Mouse (Mus musculus): Measurements from ENCODE around the gene Actc1. TPM values are rescaled to one million over a fixed set of nuclear protein-coding genes. Genes with fewer than 3 reads are reported as not detected.

Gene Actc1
- polyA plus RNA-seq, 1 experiment from 2014 or later, result 116 TPM

DNA sequence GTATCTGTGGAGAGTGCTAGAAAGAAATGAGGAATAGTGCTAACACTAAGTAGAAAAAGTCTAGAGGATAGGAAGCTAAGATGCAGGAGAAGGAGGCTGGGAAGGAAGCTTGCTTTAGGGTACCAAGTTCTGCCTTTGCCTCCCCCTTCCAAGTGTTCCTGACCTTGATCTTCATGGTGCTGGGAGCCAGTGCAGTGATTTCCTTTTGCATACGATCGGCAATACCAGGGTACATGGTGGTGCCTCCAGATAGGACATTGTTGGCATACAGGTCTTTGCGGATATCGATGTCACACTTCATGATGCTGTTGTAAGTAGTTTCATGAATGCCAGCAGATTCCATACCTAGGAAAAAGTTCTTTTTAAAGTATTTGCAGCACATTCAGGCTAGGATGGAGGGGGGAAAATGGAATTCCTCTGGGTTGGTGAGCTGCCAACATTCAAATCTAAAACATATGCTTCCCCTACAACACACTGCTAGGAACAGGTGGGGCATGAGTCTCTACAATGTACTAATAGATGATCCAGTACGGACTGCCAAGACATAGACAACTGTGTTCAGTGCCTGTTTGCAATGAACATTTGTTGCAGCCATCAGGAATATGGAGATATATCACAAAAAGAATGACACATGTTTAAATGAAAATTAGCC, 5.3 kb downstream of the Actc1 start:
- no peaks in the 10 kb centered on the region for H3K27me3 ChIP-seq (ENCODE audit: control insufficient read depth, insufficient read depth, low read length)
- no peak overlapping the region for H3K4me3 ChIP-seq (ENCODE audit: low read depth, low read length)
- H3K9ac ChIP-seq (replicated peaks; ENCODE audit: low read length), result no peak overlapping the region
- WGBS, result 83% methylated on average over 5 of the region's 5 CpGs
- H3K4me2 ChIP-seq (ENCODE audit: low read depth, low read length), result no peak overlapping the region
- no peak for DNase-seq (ENCODE audit: low spot score)
- ATAC-seq (replicated peaks; ENCODE audit: insufficient number of reproducible peaks, low FRiP score, low TSS enrichment, low read depth), result no peak
- no peaks in the 10 kb centered on the region for H3K9me3 ChIP-seq (replicated peaks; ENCODE audit: control insufficient read depth, low read length)
- H3K4me1 ChIP-seq (ENCODE audit: control insufficient read depth, insufficient read depth, low read length), result no peaks in the 10 kb centered on the region
- H3K27ac ChIP-seq (replicated peaks; ENCODE audit: low read depth, low read length), result no peak overlapping the region
- H3K36me3 ChIP-seq (replicated peaks; ENCODE audit: control insufficient read depth, insufficient read depth, low read depth, low read length), result no peaks in the 10 kb centered on the region

DNA sequence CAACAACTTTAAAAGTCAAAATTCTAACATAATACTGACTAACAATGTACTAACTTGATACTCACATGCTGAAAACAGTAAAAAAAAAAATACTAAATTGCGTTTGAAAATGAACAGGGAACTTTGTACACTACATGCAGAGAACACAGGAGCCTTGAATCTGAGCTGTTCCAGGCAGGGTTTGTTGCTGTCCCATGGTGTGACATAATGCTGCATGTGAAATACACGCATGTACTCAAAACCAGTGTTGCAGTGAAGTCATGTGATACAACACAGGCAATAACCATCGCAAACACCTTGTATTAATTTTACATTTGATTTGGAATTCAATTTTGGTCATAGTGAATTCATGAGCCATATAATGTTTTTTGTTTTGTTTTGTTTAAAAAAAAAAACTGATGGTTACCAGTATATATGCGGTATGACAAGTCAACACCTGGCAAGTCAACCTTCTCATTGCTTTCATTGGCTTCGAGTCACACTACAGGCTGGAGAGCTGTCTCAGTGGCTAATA, 7.1 kb downstream of the Actc1 start:
- Histone ChIP-seq H3K27me3 (ENCODE audit: control insufficient read depth, insufficient read depth, low read length) (no peaks in the 10 kb centered on the region), H3K4me2 (ENCODE audit: low read depth, low read length) (no peak overlapping the region), H3K4me3 (ENCODE audit: low read depth, low read length) (no peak overlapping the region), H3K27ac (replicated peaks; ENCODE audit: low read depth, low read length) (no peak overlapping the region), H3K9ac (replicated peaks; ENCODE audit: low read length) (no peak overlapping the region), H3K9me3 (replicated peaks; ENCODE audit: control insufficient read depth, low read length) (no peaks in the 10 kb centered on the region), H3K4me1 (ENCODE audit: control insufficient read depth, insufficient read depth, low read length) (no peaks in the 10 kb centered on the region), H3K36me3 (replicated peaks; ENCODE audit: control insufficient read depth, insufficient read depth, low read depth, low read length) (no peaks in the 10 kb centered on the region)
- no peak for DNase-seq (ENCODE audit: low spot score)
- ATAC-seq (replicated peaks; ENCODE audit: insufficient number of reproducible peaks, low FRiP score, low TSS enrichment, low read depth), result no peak
- WGBS, result 91% methylated on average over 5 of the region's 5 CpGs

DNA sequence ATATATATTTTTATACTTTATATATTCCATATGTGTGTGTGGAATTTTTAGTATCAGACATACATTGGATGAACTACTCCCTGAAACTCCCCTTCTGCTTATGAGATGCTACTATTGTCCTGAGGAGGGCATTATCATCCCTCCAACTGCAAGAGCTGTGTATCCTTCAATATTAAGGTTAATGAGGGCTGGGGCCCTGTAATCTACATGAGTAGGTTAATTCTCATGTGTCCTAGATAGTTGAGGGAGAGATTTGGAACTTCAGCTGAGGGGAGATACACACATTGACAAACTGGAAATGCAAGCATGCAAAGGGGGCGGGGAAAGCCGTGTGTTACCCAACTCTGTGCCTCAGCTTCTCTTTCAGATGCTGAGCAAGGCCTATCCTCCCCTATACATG, 15.4 kb downstream of the Actc1 start:
- no peak for DNase-seq (ENCODE audit: low spot score)
- 69% methylated on average over 2 of the region's 2 CpGs for WGBS
- H3K4me2 ChIP-seq (ENCODE audit: low read depth, low read length), result no peak overlapping the region
- H3K9ac ChIP-seq (replicated peaks; ENCODE audit: low read length), result no peak overlapping the region
- H3K4me3 ChIP-seq (ENCODE audit: low read depth, low read length), result no peak overlapping the region
- H3K27me3 ChIP-seq (ENCODE audit: control insufficient read depth, insufficient read depth, low read length), result no peaks in the 10 kb centered on the region
- ATAC-seq (replicated peaks; ENCODE audit: insufficient number of reproducible peaks, low FRiP score, low TSS enrichment, low read depth), result no peak
- no peaks in the 10 kb centered on the region for H3K9me3 ChIP-seq (replicated peaks; ENCODE audit: control insufficient read depth, low read length)
- no peak overlapping the region for H3K27ac ChIP-seq (replicated peaks; ENCODE audit: low read depth, low read length)
- H3K4me1 ChIP-seq (ENCODE audit: control insufficient read depth, insufficient read depth, low read length), result no peaks in the 10 kb centered on the region
- no peaks in the 10 kb centered on the region for H3K36me3 ChIP-seq (replicated peaks; ENCODE audit: control insufficient read depth, insufficient read depth, low read depth, low read length)

DNA sequence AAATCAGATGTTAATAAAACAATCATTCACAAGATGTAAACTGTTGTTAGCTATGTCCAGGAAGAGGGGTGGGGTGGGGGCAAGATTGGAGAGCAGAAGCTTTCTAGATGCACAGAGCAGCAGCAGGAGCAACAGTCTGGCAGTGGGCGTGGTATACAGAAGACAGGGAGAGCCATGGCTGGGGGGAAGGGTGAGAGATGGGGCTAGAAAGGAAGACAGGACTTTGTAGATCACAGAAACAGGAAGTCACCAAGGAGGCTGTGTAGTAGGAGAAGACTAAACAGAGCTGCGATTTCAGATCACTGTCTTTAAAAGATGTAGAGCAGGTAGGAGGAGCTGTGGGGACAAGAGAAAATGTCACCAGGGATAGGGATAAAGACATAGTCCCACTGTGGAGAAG, 21.1 kb downstream of the Actc1 start:
- WGBS, result 50% methylated on average over 2 of the region's 2 CpGs
- no peak overlapping the region for H3K4me2 ChIP-seq (ENCODE audit: low read depth, low read length)
- H3K27ac ChIP-seq (replicated peaks; ENCODE audit: low read depth, low read length), result no peak overlapping the region
- no peaks in the 10 kb centered on the region for H3K4me1 ChIP-seq (ENCODE audit: control insufficient read depth, insufficient read depth, low read length)
- H3K36me3 ChIP-seq (replicated peaks; ENCODE audit: control insufficient read depth, insufficient read depth, low read depth, low read length), result no peaks in the 10 kb centered on the region
- H3K27me3 ChIP-seq (ENCODE audit: control insufficient read depth, insufficient read depth, low read length), result no peaks in the 10 kb centered on the region
- H3K4me3 ChIP-seq (ENCODE audit: low read depth, low read length), result no peak overlapping the region
- no peak for DNase-seq (ENCODE audit: low spot score)
- no peak overlapping the region for H3K9ac ChIP-seq (replicated peaks; ENCODE audit: low read length)
- H3K9me3 ChIP-seq (replicated peaks; ENCODE audit: control insufficient read depth, low read length), result no peaks in the 10 kb centered on the region
- no peak for ATAC-seq (replicated peaks; ENCODE audit: insufficient number of reproducible peaks, low FRiP score, low TSS enrichment, low read depth)

DNA sequence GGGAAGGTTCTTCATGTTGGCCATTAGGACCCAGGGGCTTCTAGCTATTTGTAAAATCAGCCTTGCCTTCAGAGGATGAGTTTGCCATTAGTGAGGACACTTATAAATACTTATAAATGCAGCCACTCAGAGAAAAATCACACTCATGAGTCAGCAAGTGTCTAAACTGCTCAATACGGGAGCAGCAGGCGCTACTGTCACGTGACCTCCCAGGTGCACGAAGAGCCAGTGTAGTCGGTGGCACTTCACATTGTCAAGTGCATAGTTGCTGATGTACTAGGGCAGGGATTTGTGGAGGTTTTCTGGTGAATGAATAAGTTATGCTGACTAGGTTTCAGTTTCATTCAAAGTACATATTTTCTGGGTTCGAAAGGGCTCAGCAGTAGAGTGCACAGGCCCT, 30.0 kb downstream of the Actc1 start:
- Histone ChIP-seq H3K27me3 (ENCODE audit: control insufficient read depth, insufficient read depth, low read length) (no peaks in the 10 kb centered on the region), H3K4me3 (ENCODE audit: low read depth, low read length) (no peak overlapping the region), H3K4me1 (ENCODE audit: control insufficient read depth, insufficient read depth, low read length) (no peaks in the 10 kb centered on the region), H3K4me2 (ENCODE audit: low read depth, low read length) (no peak overlapping the region), H3K27ac (replicated peaks; ENCODE audit: low read depth, low read length) (no peak overlapping the region), H3K9me3 (replicated peaks; ENCODE audit: control insufficient read depth, low read length) (no peaks in the 10 kb centered on the region), H3K9ac (replicated peaks; ENCODE audit: low read length) (no peak overlapping the region), H3K36me3 (replicated peaks; ENCODE audit: control insufficient read depth, insufficient read depth, low read depth, low read length) (no peaks in the 10 kb centered on the region)
- ATAC-seq (replicated peaks; ENCODE audit: insufficient number of reproducible peaks, low FRiP score, low TSS enrichment, low read depth) (no peak), DNase-seq (ENCODE audit: low spot score) (no peak)
- 90% methylated on average over 6 of the region's 6 CpGs for WGBS

DNA sequence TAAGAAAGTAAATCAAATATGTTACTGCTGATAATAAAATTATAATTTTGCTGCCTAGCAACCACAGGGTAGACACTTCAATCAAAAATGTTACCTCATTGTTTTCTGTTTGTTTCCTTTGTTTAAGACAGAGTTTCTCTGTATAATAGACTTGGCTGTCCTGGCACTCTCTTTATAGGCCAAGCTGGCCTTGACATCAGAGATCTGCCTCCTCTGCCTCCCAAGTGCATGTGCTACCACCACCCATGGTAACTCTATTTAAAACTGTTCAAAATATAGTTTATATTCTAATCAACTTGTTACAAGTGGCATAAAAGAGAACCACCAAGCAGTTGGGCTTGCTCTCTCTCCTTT, 33.2 kb downstream of the Actc1 start:
- no peak overlapping the region for H3K27ac ChIP-seq (replicated peaks; ENCODE audit: low read depth, low read length)
- no peak for DNase-seq (ENCODE audit: low spot score)
- ATAC-seq (replicated peaks; ENCODE audit: insufficient number of reproducible peaks, low FRiP score, low TSS enrichment, low read depth), result no peak
- no peak overlapping the region for H3K9ac ChIP-seq (replicated peaks; ENCODE audit: low read length)
- H3K9me3 ChIP-seq (replicated peaks; ENCODE audit: control insufficient read depth, low read length), result no peaks in the 10 kb centered on the region
- H3K4me2 ChIP-seq (ENCODE audit: low read depth, low read length), result no peak overlapping the region
- no peaks in the 10 kb centered on the region for H3K4me1 ChIP-seq (ENCODE audit: control insufficient read depth, insufficient read depth, low read length)
- H3K36me3 ChIP-seq (replicated peaks; ENCODE audit: control insufficient read depth, insufficient read depth, low read depth, low read length), result no peaks in the 10 kb centered on the region
- H3K4me3 ChIP-seq (ENCODE audit: low read depth, low read length), result no peak overlapping the region
- H3K27me3 ChIP-seq (ENCODE audit: control insufficient read depth, insufficient read depth, low read length), result no peaks in the 10 kb centered on the region

DNA sequence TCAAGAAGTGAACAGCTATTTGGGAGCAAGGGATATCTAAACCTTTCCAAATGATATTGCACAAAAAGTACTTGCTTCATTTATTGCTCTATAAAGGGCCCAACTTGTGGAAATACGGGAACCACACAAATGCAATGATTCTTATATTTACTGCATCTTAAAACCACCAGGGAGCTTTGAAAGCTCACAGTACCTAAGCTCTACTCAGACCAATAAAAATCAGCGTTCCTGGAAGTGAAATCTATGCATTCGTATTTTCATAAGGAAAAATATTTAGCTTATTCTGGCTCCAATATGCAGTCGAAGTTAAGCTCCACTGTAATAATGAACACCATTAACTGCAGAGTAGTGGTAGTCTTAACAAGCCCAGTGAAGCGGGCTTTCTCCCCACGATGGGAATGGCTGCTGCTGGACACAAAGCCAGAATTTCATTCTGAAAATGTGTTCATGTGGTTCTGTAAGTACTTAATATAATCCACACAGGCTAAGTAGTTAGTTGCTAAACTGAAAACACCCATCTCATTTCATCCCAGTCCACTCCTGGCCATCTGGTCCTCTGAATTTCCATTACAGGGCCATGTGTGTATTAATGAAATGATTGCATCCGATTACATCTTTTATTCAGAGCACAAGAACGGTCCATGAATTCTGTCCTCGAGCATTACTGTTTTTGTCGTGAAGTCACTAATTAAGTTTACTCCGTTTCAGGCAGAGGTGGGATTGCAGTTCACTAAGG, 33.7 kb downstream of the Actc1 start:
- H3K36me3 ChIP-seq (replicated peaks; ENCODE audit: control insufficient read depth, insufficient read depth, low read depth, low read length), result no peaks in the 10 kb centered on the region
- H3K27ac ChIP-seq (replicated peaks; ENCODE audit: low read depth, low read length), result no peak overlapping the region
- no peak for DNase-seq (ENCODE audit: low spot score)
- H3K4me2 ChIP-seq (ENCODE audit: low read depth, low read length), result no peak overlapping the region
- H3K9ac ChIP-seq (replicated peaks; ENCODE audit: low read length), result no peak overlapping the region
- peaks cover 4% of the 10 kb centered on the region for H3K27me3 ChIP-seq (ENCODE audit: control insufficient read depth, insufficient read depth, low read length)
- no peaks in the 10 kb centered on the region for H3K4me1 ChIP-seq (ENCODE audit: control insufficient read depth, insufficient read depth, low read length)
- WGBS, result 80% methylated on average over 11 of the region's 11 CpGs
- H3K4me3 ChIP-seq (ENCODE audit: low read depth, low read length), result no peak overlapping the region
- H3K9me3 ChIP-seq (replicated peaks; ENCODE audit: control insufficient read depth, low read length), result no peaks in the 10 kb centered on the region
- ATAC-seq (replicated peaks; ENCODE audit: insufficient number of reproducible peaks, low FRiP score, low TSS enrichment, low read depth), result no peak

DNA sequence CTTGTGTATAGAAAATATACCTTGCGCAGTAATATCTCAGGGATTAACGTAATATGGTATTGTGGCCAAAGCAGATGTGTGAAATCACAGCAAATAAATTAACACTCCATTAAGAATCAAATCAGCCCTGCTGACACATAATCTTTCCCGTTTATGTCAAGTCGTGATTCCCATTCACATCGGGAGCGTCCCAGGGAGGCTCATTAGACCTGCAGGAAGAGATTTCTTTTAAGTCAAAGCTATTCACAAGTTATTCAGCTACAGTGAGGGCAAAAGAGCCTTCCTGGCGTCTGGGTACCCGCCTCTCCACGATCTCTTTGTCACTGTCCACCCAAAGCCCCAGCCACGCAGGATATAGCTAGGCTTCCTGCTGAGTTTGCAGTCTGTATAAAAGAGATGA, 35.2 kb downstream of the Actc1 start:
- no peaks in the 10 kb centered on the region for H3K36me3 ChIP-seq (replicated peaks; ENCODE audit: control insufficient read depth, insufficient read depth, low read depth, low read length)
- no peaks in the 10 kb centered on the region for H3K9me3 ChIP-seq (replicated peaks; ENCODE audit: control insufficient read depth, low read length)
- no peak overlapping the region for H3K9ac ChIP-seq (replicated peaks; ENCODE audit: low read length)
- DNase-seq (ENCODE audit: low spot score) (no peak), ATAC-seq (replicated peaks; ENCODE audit: insufficient number of reproducible peaks, low FRiP score, low TSS enrichment, low read depth) (no peak)
- no peak overlapping the region for H3K27ac ChIP-seq (replicated peaks; ENCODE audit: low read depth, low read length)
- peaks cover 6% of the 10 kb centered on the region; the same call in 1 of the 2 replicates for H3K4me1 ChIP-seq (ENCODE audit: control insufficient read depth, insufficient read depth, low read length)
- 47% methylated on average over 10 of the region's 10 CpGs for WGBS
- H3K27me3 ChIP-seq (ENCODE audit: control insufficient read depth, insufficient read depth, low read length), result peaks cover 17% of the 10 kb centered on the region
- no peak overlapping the region for H3K4me2 ChIP-seq (ENCODE audit: low read depth, low read length)
- no peak overlapping the region for H3K4me3 ChIP-seq (ENCODE audit: low read depth, low read length)

Data from embryonic facial prominence, embryonic 11.5 days (tissue).